Mouse (Mus musculus): ENCODE measurements around the gene Snx29. TPM values are rescaled to one million over a fixed set of nuclear protein-coding genes. Genes with fewer than 3 reads are reported as not detected.

The Snx29 gene
- total and polyA plus RNA-seq, 3 experiments = 2.6 to 9.9 (median 8.9) TPM

DNA sequence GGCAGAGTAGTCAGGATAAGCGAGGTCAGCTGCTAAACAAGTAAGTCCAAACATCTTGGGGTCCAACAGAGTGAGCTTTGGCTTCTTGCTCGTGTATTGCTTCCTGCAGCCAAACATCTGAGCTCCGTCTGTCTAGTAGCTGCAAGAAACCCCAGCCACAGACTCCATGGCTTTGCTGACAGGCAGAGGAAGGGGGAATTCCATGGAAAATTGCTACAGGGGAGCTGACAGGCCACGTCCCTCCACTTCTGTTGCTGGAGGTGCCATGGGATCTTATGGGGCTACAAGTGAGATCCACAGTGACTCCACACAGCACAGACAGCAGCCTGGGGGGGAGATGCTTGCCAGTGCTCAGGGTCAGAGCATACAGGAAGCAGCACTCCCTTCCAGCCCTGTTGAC lies 463.1 kb downstream of the Snx29 start:
- intact Hi-C loops (cut with DNase I) = no loop called here
- no peak for DNase-seq

DNA sequence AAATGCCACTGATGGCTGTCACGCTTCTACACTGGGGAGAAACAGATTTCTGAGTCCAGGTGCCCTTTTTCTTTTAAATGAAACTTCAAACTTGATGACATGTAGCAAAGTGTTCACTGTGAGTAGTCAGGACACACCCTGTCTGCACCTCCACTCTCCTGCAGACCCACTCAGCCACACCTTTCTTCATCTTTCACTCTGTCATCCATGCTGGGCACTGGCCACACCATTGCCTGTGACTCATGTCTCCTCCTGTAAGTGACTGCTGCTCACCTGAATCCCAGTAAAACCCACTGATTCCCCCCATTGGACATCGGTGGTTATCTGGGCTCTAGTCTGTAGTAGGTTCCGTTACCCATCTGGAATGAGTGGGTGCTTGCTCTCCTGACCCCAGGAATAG lies 467.8 kb downstream of the Snx29 start:
- TF ChIP-seq CTCF (IDR thresholded peaks at IDR 0.05) = no peak
- TF ChIP-seq EP300 (IDR thresholded peaks at IDR 0.05; ENCODE audit: insufficient read depth, low read depth, low read length) = no peak
- no peak for TF ChIP-seq POLR2A (IDR thresholded peaks at IDR 0.05; ENCODE audit: insufficient read depth, low read depth, low read length)
- H3K27ac ChIP-seq = no peak overlapping the region

More for the DNA sequence above, 463.1 kb downstream of the Snx29 start:
- no peaks in the 10 kb centered on the region for H3K36me3 ChIP-seq (ENCODE audit: control insufficient read depth, insufficient read depth, low read length)
- no peaks in the 10 kb centered on the region for H3K27me3 ChIP-seq (ENCODE audit: control insufficient read depth, insufficient read depth, low read length)
- H3K9ac ChIP-seq (ENCODE audit: low read depth, low read length) = no peak overlapping the region
- 29% methylated on average over 4 of the region's 4 CpGs for WGBS
- H3K27ac ChIP-seq = no peak overlapping the region
- TF ChIP-seq EP300 (IDR thresholded peaks at IDR 0.05; ENCODE audit: insufficient read depth, low read depth, low read length) (no peak), POLR2A (IDR thresholded peaks at IDR 0.05; ENCODE audit: insufficient read depth, low read depth, low read length) (no peak), CTCF (IDR thresholded peaks at IDR 0.05) (no peak)
- H3K79me2 ChIP-seq (replicated peaks; ENCODE audit: control insufficient read depth, insufficient read depth, low read length) = no peaks in the 10 kb centered on the region
- no peak overlapping the region for H3K4me3 ChIP-seq
- H3K4me1 ChIP-seq (ENCODE audit: control insufficient read depth, insufficient read depth, low read length) = no peaks in the 10 kb centered on the region

DNA sequence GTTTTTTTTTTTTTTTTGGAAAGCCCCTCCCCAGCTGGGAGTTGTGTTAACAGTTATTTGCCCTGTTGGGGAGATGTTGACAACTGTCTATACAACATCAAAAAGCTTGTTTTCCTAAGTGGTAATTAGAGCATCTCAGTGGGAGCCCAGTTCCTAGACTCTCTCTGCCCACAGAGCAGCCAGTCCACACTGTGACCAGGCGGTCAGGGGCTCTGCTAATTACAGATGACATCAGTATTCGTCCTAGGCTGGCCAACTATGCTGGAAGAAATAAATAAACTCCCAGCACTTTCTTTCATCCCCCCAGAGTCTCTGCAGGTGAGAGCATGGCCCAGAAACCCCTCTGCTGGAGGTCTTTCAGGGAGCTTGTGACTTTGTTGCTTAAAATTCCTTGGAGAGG lies 470.7 kb downstream of the Snx29 start:
- peaks cover 2% of the 10 kb centered on the region; the same call in 1 of the 2 replicates for H3K4me1 ChIP-seq (ENCODE audit: control insufficient read depth, insufficient read depth, low read length)
- intact Hi-C loops (cut with DNase I) = no loop called here
- H3K4me3 ChIP-seq = no peak overlapping the region
- H3K9ac ChIP-seq (ENCODE audit: low read depth, low read length) = no peak overlapping the region
- no peaks in the 10 kb centered on the region for H3K79me2 ChIP-seq (replicated peaks; ENCODE audit: control insufficient read depth, insufficient read depth, low read length)
- H3K27ac ChIP-seq = no peak overlapping the region
- TF ChIP-seq POLR2A (IDR thresholded peaks at IDR 0.05; ENCODE audit: insufficient read depth, low read depth, low read length) = no peak
- TF ChIP-seq CTCF (IDR thresholded peaks at IDR 0.05) = no peak
- TF ChIP-seq EP300 (IDR thresholded peaks at IDR 0.05; ENCODE audit: insufficient read depth, low read depth, low read length) = no peak
- WGBS = 52% methylated on average over 2 of the region's 2 CpGs
- no peak for DNase-seq
- no peaks in the 10 kb centered on the region for H3K36me3 ChIP-seq (ENCODE audit: control insufficient read depth, insufficient read depth, low read length)
- H3K27me3 ChIP-seq (ENCODE audit: control insufficient read depth, insufficient read depth, low read length) = no peaks in the 10 kb centered on the region

More for the DNA sequence above, 467.8 kb downstream of the Snx29 start:
- H3K9ac ChIP-seq (ENCODE audit: low read depth, low read length) = no peak overlapping the region
- no peak for DNase-seq
- H3K4me1 ChIP-seq (ENCODE audit: control insufficient read depth, insufficient read depth, low read length) = no peaks in the 10 kb centered on the region
- no peaks in the 10 kb centered on the region for H3K27me3 ChIP-seq (ENCODE audit: control insufficient read depth, insufficient read depth, low read length)
- intact Hi-C loops (cut with DNase I) = no loop called here
- no peak overlapping the region for H3K4me3 ChIP-seq
- WGBS = 89% methylated on average over 3 of the region's 3 CpGs
- H3K36me3 ChIP-seq (ENCODE audit: control insufficient read depth, insufficient read depth, low read length) = no peaks in the 10 kb centered on the region
- no peaks in the 10 kb centered on the region for H3K79me2 ChIP-seq (replicated peaks; ENCODE audit: control insufficient read depth, insufficient read depth, low read length)

DNA sequence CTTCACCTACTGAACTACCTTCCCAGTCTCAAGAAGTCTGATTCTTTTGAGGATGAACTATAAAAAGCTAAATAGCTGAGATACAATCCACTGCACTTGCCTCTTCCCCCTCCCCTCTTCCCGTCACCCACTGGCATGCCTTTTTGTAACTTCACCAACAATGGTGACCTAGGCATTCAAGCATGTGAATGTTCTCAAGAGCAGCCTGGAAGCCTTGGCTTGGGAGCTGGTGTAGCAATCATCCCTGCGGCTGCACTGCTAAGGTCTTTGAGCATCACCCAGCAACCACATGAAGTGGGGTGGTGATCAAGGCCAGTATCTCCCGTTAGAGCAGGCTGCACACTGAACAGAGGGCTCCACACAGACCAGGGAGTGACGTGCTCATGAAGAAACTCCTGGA lies 471.9 kb downstream of the Snx29 start:
- Histone ChIP-seq H3K27me3 (ENCODE audit: control insufficient read depth, insufficient read depth, low read length) (no peaks in the 10 kb centered on the region), H3K36me3 (ENCODE audit: control insufficient read depth, insufficient read depth, low read length) (no peaks in the 10 kb centered on the region), H3K27ac (no peak overlapping the region), H3K4me1 (ENCODE audit: control insufficient read depth, insufficient read depth, low read length) (peaks cover 2% of the 10 kb centered on the region; the same call in 1 of the 2 replicates), H3K79me2 (replicated peaks; ENCODE audit: control insufficient read depth, insufficient read depth, low read length) (no peaks in the 10 kb centered on the region), H3K9ac (ENCODE audit: low read depth, low read length) (no peak overlapping the region), H3K4me3 (no peak overlapping the region)
- TF ChIP-seq EP300 (IDR thresholded peaks at IDR 0.05; ENCODE audit: insufficient read depth, low read depth, low read length) = no peak
- no peak for TF ChIP-seq CTCF (IDR thresholded peaks at IDR 0.05)
- no peak for TF ChIP-seq POLR2A (IDR thresholded peaks at IDR 0.05; ENCODE audit: insufficient read depth, low read depth, low read length)
- no peak for DNase-seq
- intact Hi-C loops (cut with DNase I) = no loop called here
- 73% methylated on average over 4 of the region's 4 CpGs for WGBS

DNA sequence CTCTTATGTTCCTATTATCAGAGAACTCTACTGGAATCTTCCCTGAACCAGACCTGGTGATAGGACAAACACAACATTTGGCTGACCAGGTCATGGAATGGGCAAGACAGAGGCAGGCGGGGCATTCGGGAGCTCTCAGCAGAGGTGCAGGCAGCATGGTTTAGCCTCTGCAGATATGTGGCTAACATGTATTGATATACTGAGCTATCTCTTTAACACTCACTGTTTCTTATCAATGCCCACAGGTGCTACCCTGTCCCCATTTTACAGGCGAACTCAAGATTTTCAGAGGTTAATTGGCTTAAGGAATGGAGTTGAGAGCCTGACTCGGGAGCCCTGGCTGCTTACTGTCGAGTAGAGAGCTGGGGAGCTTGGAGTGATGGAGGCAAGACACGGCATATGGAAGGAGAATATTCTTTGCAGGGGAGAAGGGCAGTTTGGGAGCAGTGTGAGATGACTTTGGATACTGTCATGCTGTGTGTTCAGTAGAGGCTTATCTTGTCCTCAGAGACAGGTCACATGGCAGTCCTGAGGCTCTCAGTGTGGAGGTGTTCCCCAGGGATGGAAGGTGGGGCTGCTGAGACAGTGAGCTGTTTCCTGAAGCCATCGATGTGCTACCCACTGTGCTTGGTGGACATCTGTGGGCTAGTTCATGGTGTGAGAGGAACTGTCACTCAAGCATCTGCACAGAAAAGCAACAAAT lies 473.2 kb downstream of the Snx29 start:
- H3K9ac ChIP-seq (ENCODE audit: low read depth, low read length) = no peak overlapping the region
- peaks cover 2% of the 10 kb centered on the region; the same call in 1 of the 2 replicates for H3K4me1 ChIP-seq (ENCODE audit: control insufficient read depth, insufficient read depth, low read length)
- DNase-seq = no peak
- no peak overlapping the region for H3K4me3 ChIP-seq
- H3K36me3 ChIP-seq (ENCODE audit: control insufficient read depth, insufficient read depth, low read length) = no peaks in the 10 kb centered on the region
- intact Hi-C loops (cut with DNase I) = no loop called here
- no peaks in the 10 kb centered on the region for H3K79me2 ChIP-seq (replicated peaks; ENCODE audit: control insufficient read depth, insufficient read depth, low read length)
- no peak overlapping the region for H3K27ac ChIP-seq
- H3K27me3 ChIP-seq (ENCODE audit: control insufficient read depth, insufficient read depth, low read length) = no peaks in the 10 kb centered on the region
- WGBS = 55% methylated on average over 7 of the region's 7 CpGs
- TF ChIP-seq POLR2A (IDR thresholded peaks at IDR 0.05; ENCODE audit: insufficient read depth, low read depth, low read length) (no peak), EP300 (IDR thresholded peaks at IDR 0.05; ENCODE audit: insufficient read depth, low read depth, low read length) (no peak), CTCF (IDR thresholded peaks at IDR 0.05) (no peak)

DNA sequence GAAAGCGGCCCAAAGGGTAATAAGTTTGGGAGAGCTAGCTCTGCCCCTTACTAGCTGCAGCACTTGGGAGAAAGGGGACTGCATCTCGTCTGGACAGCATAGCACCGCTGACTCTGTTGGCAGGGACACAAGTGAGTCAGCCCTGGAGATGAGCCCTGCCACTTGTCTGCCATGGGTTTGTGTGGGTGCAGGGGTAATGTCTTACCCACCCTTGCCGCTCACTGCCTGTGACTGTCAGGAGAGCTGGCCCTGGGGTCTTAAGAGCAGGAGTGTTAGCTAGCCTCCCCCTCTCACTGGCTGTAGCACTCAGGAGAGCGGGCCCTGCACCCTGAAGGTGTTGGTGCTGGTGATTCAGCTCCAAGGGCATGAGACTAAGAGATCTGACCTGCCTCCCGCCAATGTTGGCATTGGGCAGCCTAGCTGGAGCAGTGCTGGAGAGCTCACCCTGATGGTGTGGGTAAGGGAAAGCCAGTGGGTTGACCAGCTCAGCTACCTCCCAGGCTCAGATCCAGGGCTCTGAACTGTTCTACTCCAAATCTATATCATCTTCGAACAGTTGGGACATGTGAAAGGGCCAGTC lies 479.3 kb downstream of the Snx29 start:
- no peak for DNase-seq

More for the DNA sequence above, 479.3 kb downstream of the Snx29 start:
- Histone ChIP-seq H3K4me3 (no peak overlapping the region), H3K9ac (ENCODE audit: low read depth, low read length) (no peak overlapping the region), H3K36me3 (ENCODE audit: control insufficient read depth, insufficient read depth, low read length) (no peaks in the 10 kb centered on the region), H3K79me2 (replicated peaks; ENCODE audit: control insufficient read depth, insufficient read depth, low read length) (no peaks in the 10 kb centered on the region), H3K27me3 (ENCODE audit: control insufficient read depth, insufficient read depth, low read length) (no peaks in the 10 kb centered on the region), H3K4me1 (ENCODE audit: control insufficient read depth, insufficient read depth, low read length) (no peaks in the 10 kb centered on the region), H3K27ac (no peak overlapping the region)
- intact Hi-C loops (cut with DNase I) = no loop called here
- WGBS = 74% methylated on average over 7 of the region's 7 CpGs
- TF ChIP-seq POLR2A (IDR thresholded peaks at IDR 0.05; ENCODE audit: insufficient read depth, low read depth, low read length) (no peak), EP300 (IDR thresholded peaks at IDR 0.05; ENCODE audit: insufficient read depth, low read depth, low read length) (no peak), CTCF (IDR thresholded peaks at IDR 0.05) (no peak)

Other genes with a start within 250 kb of the Snx29 start
- 10 to 100 TPM; 13.0 to 14.8 TPM for gene Txndc11, start 188.3 kb upstream of the Snx29 start, total RNA-seq (2021)
- gene Txndc11, start 188.3 kb upstream of the Snx29 start, polyA plus RNA-seq (2012; rRNA removed) = 11.2 and 17.8 TPM in 2 replicates
- 10 to 100 TPM; 24.2 to 24.3 TPM for gene Zc3h7a, start 146.5 kb upstream of the Snx29 start, total RNA-seq (2021)
- gene Zc3h7a, start 146.5 kb upstream of the Snx29 start, polyA plus RNA-seq (2012; rRNA removed) = 27.5 and 47.0 TPM in 2 replicates
- 10 to 100 TPM; 51.6 to 52.8 TPM for gene Rsl1d1, start 119.6 kb upstream of the Snx29 start, total RNA-seq (2021)
- 9.4 and 17.3 TPM in 2 replicates for gene Rsl1d1, start 119.6 kb upstream of the Snx29 start, polyA plus RNA-seq (2012; rRNA removed)
- 10 to 100 TPM; 59.3 to 62.0 TPM for gene Gspt1, start 68.6 kb upstream of the Snx29 start, total RNA-seq (2021)
- 15.6 and 32.9 TPM in 2 replicates for gene Gspt1, start 68.6 kb upstream of the Snx29 start, polyA plus RNA-seq (2012; rRNA removed)
- not detected for gene Tnfrsf17, start 9.1 kb upstream of the Snx29 start, total RNA-seq (2021)
- 0.23 and 0.41 TPM in 2 replicates for gene Tnfrsf17, start 9.1 kb upstream of the Snx29 start, polyA plus RNA-seq (2012; rRNA removed)

Data from heart, adult 2 months (tissue).